Mouse (Mus musculus): ENCODE measurements around the gene Dnmt3b. TPM values are rescaled to one million over a fixed set of nuclear protein-coding genes. Genes with fewer than 3 reads are reported as not detected.
A peak's percentile ranks its signal among the peaks of the same experiment; 100 is the strongest.

Gene Dnmt3b
- polyA plus RNA-seq, 1 experiment from 2014 or later = 9.4 TPM

DNA sequence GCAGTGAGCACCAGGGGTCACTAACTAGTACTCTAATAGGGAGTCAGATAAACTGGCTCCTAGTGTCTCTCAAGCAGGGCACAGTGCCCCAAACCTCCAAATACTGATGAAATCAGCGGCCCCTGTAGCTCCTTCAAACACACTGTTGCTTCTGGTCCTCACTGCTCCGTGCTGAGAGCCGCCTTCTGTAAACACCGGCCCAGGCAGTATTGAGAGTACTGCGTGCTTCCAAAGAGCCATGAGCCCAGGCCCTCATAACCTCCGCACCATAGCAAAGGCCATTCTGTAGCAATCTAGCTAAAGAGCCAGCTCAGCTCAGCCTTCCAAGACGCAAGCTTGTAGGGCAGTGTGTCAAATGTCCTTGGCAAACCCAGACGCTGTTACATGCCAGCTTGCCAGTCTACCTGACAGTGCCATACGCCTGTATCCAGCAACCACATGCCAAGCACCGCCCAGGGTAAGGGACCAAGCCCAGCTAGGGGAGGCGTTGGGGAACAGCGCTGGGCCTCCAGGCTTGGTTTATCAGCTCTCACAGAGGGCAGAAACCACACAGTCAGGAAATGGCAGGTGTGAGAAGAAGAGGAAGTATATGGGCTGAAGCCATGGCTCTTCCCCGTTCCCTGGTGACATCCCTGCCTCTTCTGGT lies 41.3 kb upstream of the Dnmt3b start:
- TF ChIP-seq CTCF (IDR thresholded peaks at IDR 0.05; ENCODE audit: low read depth) = no peak
- no peaks in the 10 kb centered on the region for H3K27me3 ChIP-seq (ENCODE audit: insufficient read depth, low read length)
- ATAC-seq (replicated peaks; ENCODE audit: low FRiP score, low read depth) (no peak), DNase-seq (ENCODE audit: low spot score) (no peak)
- H3K9me3 ChIP-seq (replicated peaks; ENCODE audit: low read length) = no peaks in the 10 kb centered on the region
- no peak overlapping the region for H3K4me3 ChIP-seq (replicated peaks; ENCODE audit: low read depth, low read length)
- no peaks in the 10 kb centered on the region for H3K4me1 ChIP-seq (replicated peaks; ENCODE audit: insufficient read depth, low read length)
- H3K9ac ChIP-seq (ENCODE audit: low read depth, low read length) = no peak overlapping the region
- no peaks in the 10 kb centered on the region for H3K36me3 ChIP-seq (ENCODE audit: insufficient read depth, low read length)
- no peak overlapping the region for H3K27ac ChIP-seq
- H3K4me2 ChIP-seq (ENCODE audit: low read length) = no peak overlapping the region
- 84% methylated on average over 13 of the region's 13 CpGs for WGBS

DNA sequence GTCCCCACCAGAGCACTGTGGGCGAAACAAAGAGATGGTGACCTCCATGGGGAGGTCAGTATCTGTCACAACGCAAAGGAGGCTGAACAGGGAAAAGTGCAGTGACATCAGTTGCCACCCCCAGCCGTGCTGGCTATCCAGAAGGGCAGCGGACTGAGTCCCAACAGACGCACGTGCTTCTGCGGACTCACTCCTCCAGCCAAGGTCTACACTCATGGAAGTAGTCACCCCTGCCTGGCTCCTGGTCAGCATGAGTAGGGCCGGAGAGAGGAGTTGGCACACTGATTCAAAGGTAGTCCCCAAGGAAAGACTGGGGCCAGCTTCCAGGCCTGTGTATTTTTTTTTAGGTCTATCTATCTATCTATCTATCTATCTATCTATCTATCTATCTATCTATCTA lies 40.2 kb upstream of the Dnmt3b start:
- TF ChIP-seq CTCF (IDR thresholded peaks at IDR 0.05; ENCODE audit: low read depth) = no peak
- WGBS = 69% methylated on average over 8 of the region's 8 CpGs
- Histone ChIP-seq H3K27ac (0 out of 2 replicates have a peak overlapping the region, but pooled peaks have one; percentile 13), H3K9me3 (replicated peaks; ENCODE audit: low read length) (no peaks in the 10 kb centered on the region), H3K9ac (ENCODE audit: low read depth, low read length) (no peak overlapping the region), H3K27me3 (ENCODE audit: insufficient read depth, low read length) (no peaks in the 10 kb centered on the region), H3K4me3 (replicated peaks; ENCODE audit: low read depth, low read length) (no peak overlapping the region), H3K4me2 (ENCODE audit: low read length) (no peak overlapping the region), H3K36me3 (ENCODE audit: insufficient read depth, low read length) (no peaks in the 10 kb centered on the region), H3K4me1 (replicated peaks; ENCODE audit: insufficient read depth, low read length) (no peaks in the 10 kb centered on the region)
- ATAC-seq (replicated peaks; ENCODE audit: low FRiP score, low read depth) (peak; percentile 44), DNase-seq (ENCODE audit: low spot score) (no peak)

DNA sequence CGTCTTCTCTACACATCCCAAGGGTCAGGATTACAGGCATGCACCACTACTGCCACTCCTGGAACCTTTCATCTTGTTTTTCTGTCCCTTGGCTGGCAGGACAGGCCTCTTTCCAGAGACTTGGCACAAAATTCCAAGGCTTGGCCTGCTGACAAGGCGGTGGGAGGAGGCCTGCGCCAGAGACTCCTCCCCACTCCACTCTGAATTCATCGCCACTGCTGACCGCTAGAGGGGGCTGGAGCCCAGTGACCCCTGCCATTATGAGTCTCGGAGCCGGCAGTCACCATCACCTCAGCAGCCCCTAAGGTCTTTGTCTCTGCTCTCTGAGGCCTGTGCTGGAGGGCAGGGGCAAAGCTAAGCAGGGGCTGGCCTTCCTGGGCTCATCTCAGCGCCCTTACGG lies 39.7 kb upstream of the Dnmt3b start:
- Histone ChIP-seq H3K9ac (ENCODE audit: low read depth, low read length) (no peak overlapping the region), H3K36me3 (ENCODE audit: insufficient read depth, low read length) (no peaks in the 10 kb centered on the region), H3K4me3 (replicated peaks; ENCODE audit: low read depth, low read length) (no peak overlapping the region), H3K4me1 (replicated peaks; ENCODE audit: insufficient read depth, low read length) (no peaks in the 10 kb centered on the region), H3K4me2 (ENCODE audit: low read length) (no peak overlapping the region), H3K9me3 (replicated peaks; ENCODE audit: low read length) (no peaks in the 10 kb centered on the region), H3K27ac (0 out of 2 replicates have a peak overlapping the region, but pooled peaks have one; percentile 13), H3K27me3 (ENCODE audit: insufficient read depth, low read length) (no peaks in the 10 kb centered on the region)
- TF ChIP-seq CTCF (IDR thresholded peaks at IDR 0.05; ENCODE audit: low read depth) = peak; percentile 94
- DNase-seq (ENCODE audit: low spot score) (peak; percentile 94), ATAC-seq (replicated peaks; ENCODE audit: low FRiP score, low read depth) (peak; percentile 69)
- 14% methylated on average over 9 of the region's 9 CpGs for WGBS

DNA sequence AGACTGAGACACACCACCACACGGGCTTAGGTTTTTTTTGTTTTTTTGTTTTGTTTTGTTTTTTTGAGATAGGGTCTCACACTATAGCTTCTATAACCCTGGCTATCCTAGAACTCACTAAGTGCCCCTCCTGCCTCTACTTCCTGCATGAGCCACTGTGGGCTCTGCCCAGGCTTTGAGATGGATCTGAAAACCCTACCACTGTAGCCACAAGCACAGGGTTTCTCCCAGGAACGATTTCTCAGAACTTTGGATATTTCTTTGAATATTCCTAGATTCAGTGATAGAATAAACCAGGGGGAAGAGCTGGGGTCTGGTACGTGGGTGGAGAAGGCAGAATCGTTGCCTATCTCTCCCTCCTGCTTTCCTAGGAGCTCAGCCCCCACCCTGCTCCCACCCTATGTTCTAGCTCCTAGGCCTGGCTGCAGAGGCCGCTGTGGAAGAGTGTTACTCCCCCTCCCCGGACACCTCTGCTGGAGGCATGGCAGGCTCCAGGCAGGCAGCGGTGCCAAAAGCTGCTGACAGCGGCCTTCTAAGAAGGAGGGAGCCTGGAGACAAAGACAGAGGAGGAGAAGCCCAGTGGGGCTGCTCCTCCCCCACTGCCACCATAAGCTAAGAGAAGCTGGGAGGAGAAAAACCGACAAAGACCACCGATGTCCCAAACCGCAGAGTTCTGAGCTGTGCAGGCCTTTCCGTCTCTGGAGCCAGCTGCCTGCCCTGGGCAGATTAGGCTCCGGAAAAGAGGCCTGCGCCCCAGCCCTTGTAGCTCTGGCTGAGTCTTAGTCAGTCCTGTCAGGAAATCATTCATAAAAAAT lies 38.6 kb upstream of the Dnmt3b start:
- Histone ChIP-seq H3K36me3 (ENCODE audit: insufficient read depth, low read length) (no peaks in the 10 kb centered on the region), H3K27ac (peak overlapping the region; percentile 70), H3K4me2 (ENCODE audit: low read length) (no peak overlapping the region), H3K9me3 (replicated peaks; ENCODE audit: low read length) (no peaks in the 10 kb centered on the region), H3K4me3 (replicated peaks; ENCODE audit: low read depth, low read length) (no peak overlapping the region), H3K9ac (ENCODE audit: low read depth, low read length) (peak overlapping the region; percentile 49; the same call in 1 of the 2 replicates), H3K27me3 (ENCODE audit: insufficient read depth, low read length) (no peaks in the 10 kb centered on the region), H3K4me1 (replicated peaks; ENCODE audit: insufficient read depth, low read length) (no peaks in the 10 kb centered on the region)
- no peak for TF ChIP-seq CTCF (IDR thresholded peaks at IDR 0.05; ENCODE audit: low read depth)
- 25% methylated on average over 14 of the region's 14 CpGs for WGBS
- DNase-seq (ENCODE audit: low spot score) (no peak), ATAC-seq (replicated peaks; ENCODE audit: low FRiP score, low read depth) (no peak)

DNA sequence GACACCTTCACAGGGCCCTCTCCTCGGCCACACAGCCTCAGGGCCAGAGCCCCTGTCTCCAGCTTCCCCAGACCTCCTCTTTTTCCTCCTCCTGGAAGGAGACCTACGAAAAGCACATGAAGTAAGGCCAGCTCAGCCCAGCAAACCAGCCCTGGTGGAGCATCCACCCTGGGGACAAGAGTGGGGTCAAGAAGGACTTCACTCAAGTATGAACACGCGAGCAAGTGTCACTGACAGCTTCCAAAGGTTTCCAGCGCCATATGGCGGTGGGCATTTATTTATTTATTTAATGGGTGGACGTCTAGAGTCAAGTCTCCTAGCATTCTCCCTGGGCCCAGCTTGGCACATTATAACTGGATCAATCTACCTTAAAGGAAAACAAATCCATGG lies 38.0 kb upstream of the Dnmt3b start:
- no peak overlapping the region for H3K9ac ChIP-seq (ENCODE audit: low read depth, low read length)
- WGBS = 65% methylated on average over 7 of the region's 7 CpGs

DNA sequence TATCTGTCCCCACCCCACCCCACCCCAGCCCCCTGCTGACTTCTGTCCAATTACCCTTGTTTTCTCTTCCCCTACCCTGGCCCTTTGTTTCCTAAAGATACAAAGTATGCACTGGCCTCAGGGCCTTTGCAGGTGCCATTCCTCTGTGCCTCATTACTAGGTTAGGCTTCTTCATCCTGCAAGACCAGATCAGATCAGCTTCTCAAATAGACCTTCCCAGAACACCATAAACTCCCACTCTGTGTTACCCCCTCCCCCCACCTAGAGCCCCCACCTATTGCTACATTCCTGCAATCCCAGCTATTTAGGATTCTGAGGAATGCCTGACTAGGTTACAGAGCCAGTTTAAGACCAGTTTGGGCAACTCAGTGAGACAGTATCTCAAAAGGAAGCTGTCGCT lies 37.5 kb upstream of the Dnmt3b start:
- Histone ChIP-seq H3K4me2 (ENCODE audit: low read length) (no peak overlapping the region), H3K4me1 (replicated peaks; ENCODE audit: insufficient read depth, low read length) (no peaks in the 10 kb centered on the region), H3K9ac (ENCODE audit: low read depth, low read length) (no peak overlapping the region), H3K27me3 (ENCODE audit: insufficient read depth, low read length) (no peaks in the 10 kb centered on the region), H3K27ac (no peak overlapping the region), H3K9me3 (replicated peaks; ENCODE audit: low read length) (no peaks in the 10 kb centered on the region), H3K4me3 (replicated peaks; ENCODE audit: low read depth, low read length) (no peak overlapping the region), H3K36me3 (ENCODE audit: insufficient read depth, low read length) (no peaks in the 10 kb centered on the region)
- ATAC-seq (replicated peaks; ENCODE audit: low FRiP score, low read depth) (no peak), DNase-seq (ENCODE audit: low spot score) (no peak)
- no peak for TF ChIP-seq CTCF (IDR thresholded peaks at IDR 0.05; ENCODE audit: low read depth)
- WGBS = 97% methylated on average over 1 of the region's 1 CpGs

More for the DNA sequence above, 38.0 kb upstream of the Dnmt3b start:
- no peak overlapping the region for H3K4me2 ChIP-seq (ENCODE audit: low read length)
- no peaks in the 10 kb centered on the region for H3K27me3 ChIP-seq (ENCODE audit: insufficient read depth, low read length)
- TF ChIP-seq CTCF (IDR thresholded peaks at IDR 0.05; ENCODE audit: low read depth) = no peak
- H3K4me1 ChIP-seq (replicated peaks; ENCODE audit: insufficient read depth, low read length) = no peaks in the 10 kb centered on the region
- H3K9me3 ChIP-seq (replicated peaks; ENCODE audit: low read length) = no peaks in the 10 kb centered on the region
- peak overlapping the region; percentile 70 for H3K27ac ChIP-seq
- DNase-seq (ENCODE audit: low spot score) (no peak), ATAC-seq (replicated peaks; ENCODE audit: low FRiP score, low read depth) (no peak)
- H3K36me3 ChIP-seq (ENCODE audit: insufficient read depth, low read length) = no peaks in the 10 kb centered on the region
- H3K4me3 ChIP-seq (replicated peaks; ENCODE audit: low read depth, low read length) = no peak overlapping the region
